Mouse (Mus musculus): ENCODE measurements at regions not wholly inside any gene's neighbourhood (a gene's known extent, or its start where the extent isn't known, plus 50 kb on each side); places are given as distances from the start of the nearest gene placed in this dataset.

DNA sequence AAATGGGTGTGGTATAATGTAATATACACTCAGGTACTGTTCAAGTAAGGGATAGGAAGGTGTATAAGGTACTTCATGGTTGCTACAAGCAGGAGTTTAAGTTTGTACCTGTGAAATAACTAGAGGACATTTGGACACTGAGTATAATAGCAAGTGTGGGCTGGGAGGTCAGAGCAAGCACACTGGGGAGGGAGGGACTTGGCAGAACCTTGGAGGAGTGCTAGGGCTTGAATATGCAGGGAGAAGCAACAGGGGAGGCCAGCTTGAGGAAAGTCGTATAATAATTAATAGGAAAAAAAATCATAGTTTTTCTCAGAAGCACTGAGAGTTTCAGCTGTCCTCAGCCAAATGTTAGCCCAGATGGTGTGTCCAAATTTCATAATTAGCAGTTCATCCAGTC lies 212.4 kb downstream of the Tfap2b start:
- no peak for TF ChIP-seq POLR2A (IDR thresholded peaks at IDR 0.05; ENCODE audit: low read depth, low read length)
- TF ChIP-seq CTCF (conservative IDR thresholded peaks at IDR 0.05; ENCODE audit: insufficient read depth, insufficient read length, low read depth, low read length), result no peak

All from kidney, adult 2 months (tissue).